Mouse (Mus musculus) lung, embryonic 15.5 days (tissue): ENCODE data around the gene Cdk14. TPM values are rescaled to one million over a fixed set of nuclear protein-coding genes. Genes with fewer than 3 reads are reported as not detected.

Source experiments
- ATAC-seq: fragments of 200-750 bp; cut with Nextera tagmentation; 2 replicates; pipeline ENCODE4 v1.8.0; 2017; ENCODE audit warnings: moderate number of reproducible peaks, borderline replicate concordance; ENCODE audit not compliant: low FRiP score, low TSS enrichment; ENCODE audit errors: extremely low read depth
- H3K27ac ChIP-seq: fragments of 300-500 bp; sonication (generic); 2 replicates; pipeline ENCODE4 v1.5.1; 2015; ENCODE audit warnings: moderate library complexity, mild to moderate bottlenecking, inconsistent platforms
- H3K27me3 ChIP-seq: fragments of 300-500 bp; sonication (generic); 2 replicates; pipeline ENCODE4 v1.6.1; 2015; ENCODE audit warnings: inconsistent platforms
- H3K36me3 ChIP-seq: fragments of 300-500 bp; sonication (generic); 2 replicates; pipeline ENCODE4 v1.6.1; 2015; ENCODE audit warnings: inconsistent platforms
- H3K4me1 ChIP-seq: fragments of 300-500 bp; sonication (generic); 2 replicates; pipeline ENCODE4 v1.6.1; 2015; ENCODE audit warnings: inconsistent platforms
- H3K4me2 ChIP-seq: fragments of 300-500 bp; sonication (generic); 2 replicates; pipeline ENCODE4 v1.6.1; 2015; ENCODE audit warnings: inconsistent platforms, mild to moderate bottlenecking, moderate library complexity
- H3K4me3 ChIP-seq: fragments of 300-500 bp; sonication (generic); 2 replicates; pipeline ENCODE4 v1.5.1; 2015; ENCODE audit warnings: mild to moderate bottlenecking, inconsistent platforms
- H3K9ac ChIP-seq: fragments of 300-500 bp; sonication (generic); 2 replicates; pipeline ENCODE4 v1.6.1; 2015; ENCODE audit warnings: inconsistent platforms
- H3K9me3 ChIP-seq: fragments of 300-500 bp; sonication (generic); 2 replicates; pipeline ENCODE4 v1.6.1; 2016; ENCODE audit warnings: inconsistent platforms
- WGBS: fragments of 180-500 bp; shearing (Covaris S2); methylation state at CpG from one replicate; pipeline ENCODE4 v1.1.7; 2015; 5-methylcytosine and 5-hydroxymethylcytosine counted together
- polyA plus RNA-seq: library from polyadenylated mRNA; unstranded; fragments of >200 nt; fragmentation: Nextera tagmentation; extraction: Ambion mirVana; gene quantifications from 2 replicates; pipeline ENCODE4 v1.2.1, GENCODE M21; 2015

The Cdk14 gene
- polyA plus RNA-seq, 1 experiment from 2014 or later = 33.1 TPM

DNA sequence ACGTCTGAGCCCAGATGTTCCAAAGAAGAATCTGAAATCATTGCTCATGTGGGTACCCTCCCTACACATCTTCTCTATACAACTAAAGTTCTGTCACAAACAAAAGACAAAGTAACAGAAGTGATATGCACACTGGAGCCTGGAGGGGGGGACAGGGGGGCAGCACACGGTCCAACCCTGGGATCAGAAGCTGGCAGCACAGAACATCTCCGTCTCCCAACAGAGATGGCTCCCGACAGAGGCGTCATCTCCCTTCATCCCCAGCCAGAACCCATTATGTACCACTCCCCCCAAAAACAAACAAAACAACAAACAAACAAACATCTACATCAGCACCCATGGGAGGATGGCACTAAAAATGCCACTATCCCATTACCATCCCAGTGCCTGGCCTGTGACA lies 59.8 kb downstream of the Cdk14 start:
- no peak overlapping the region for H3K4me3 ChIP-seq
- no peaks in the 10 kb centered on the region for H3K9me3 ChIP-seq
- H3K4me2 ChIP-seq = peak overlapping the region; percentile 31
- H3K27me3 ChIP-seq = no peaks in the 10 kb centered on the region
- peak overlapping the region; percentile 83 for H3K27ac ChIP-seq
- no peak overlapping the region for H3K9ac ChIP-seq
- ATAC-seq = no peak; the same call in 1 of the 2 replicates
- peaks cover 20% of the 10 kb centered on the region for H3K4me1 ChIP-seq
- 65% methylated on average over 5 of the region's 5 CpGs for WGBS
- H3K36me3 ChIP-seq = peaks cover 3% of the 10 kb centered on the region; the same call in 1 of the 2 replicates

DNA sequence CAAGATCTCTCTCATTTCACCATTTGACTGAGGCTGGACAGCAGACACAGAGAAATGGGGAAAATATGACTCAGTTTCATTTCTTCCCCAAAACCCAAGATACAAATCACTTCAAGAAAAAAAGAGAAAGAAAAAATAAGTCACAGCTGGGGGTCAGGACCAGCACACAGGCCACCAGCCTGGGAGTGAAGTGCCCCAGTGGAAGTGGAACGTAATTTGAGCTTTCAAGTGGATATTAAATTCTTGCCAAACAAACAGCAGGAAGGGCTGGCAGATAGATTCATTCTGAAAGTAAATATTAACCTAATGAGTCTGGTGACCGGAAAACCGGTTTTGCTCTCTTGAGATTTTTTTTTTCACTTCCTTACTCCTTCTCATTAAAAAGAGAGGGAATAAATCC lies 60.2 kb downstream of the Cdk14 start:
- peak overlapping the region; percentile 31; the same call in 1 of the 2 replicates for H3K4me2 ChIP-seq
- H3K9ac ChIP-seq = no peak overlapping the region
- no peak overlapping the region for H3K4me3 ChIP-seq
- peak overlapping the region; percentile 83 for H3K27ac ChIP-seq
- H3K9me3 ChIP-seq = no peaks in the 10 kb centered on the region
- H3K27me3 ChIP-seq = no peaks in the 10 kb centered on the region
- H3K36me3 ChIP-seq = peaks cover 3% of the 10 kb centered on the region; the same call in 1 of the 2 replicates
- peak; percentile 55; the same call in 1 of the 2 replicates for ATAC-seq
- H3K4me1 ChIP-seq = peaks cover 22% of the 10 kb centered on the region
- 25% methylated on average over 3 of the region's 3 CpGs for WGBS

DNA sequence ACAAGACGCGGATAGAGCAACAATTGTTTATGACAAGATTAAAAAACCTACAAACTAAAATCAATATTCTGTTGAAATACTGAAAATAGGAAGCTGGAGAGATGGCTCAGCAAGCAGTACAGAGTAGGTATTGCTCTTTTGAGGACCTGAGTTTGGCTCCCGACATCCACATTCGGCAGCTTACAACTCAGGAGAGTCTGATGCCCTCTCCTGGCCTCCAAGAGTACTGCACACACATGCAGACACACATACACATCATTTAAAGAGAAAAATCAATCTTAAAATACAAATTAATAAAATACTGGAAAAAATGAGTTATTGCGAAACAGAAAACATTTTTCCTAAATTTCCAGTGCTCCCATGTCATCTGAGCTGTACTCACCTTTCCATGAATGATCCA lies 60.7 kb downstream of the Cdk14 start:
- H3K27ac ChIP-seq = peak overlapping the region; percentile 43
- H3K4me1 ChIP-seq = peaks cover 23% of the 10 kb centered on the region
- no peak overlapping the region for H3K4me2 ChIP-seq
- H3K4me3 ChIP-seq = no peak overlapping the region
- peaks cover 3% of the 10 kb centered on the region; the same call in 1 of the 2 replicates for H3K36me3 ChIP-seq
- no peaks in the 10 kb centered on the region for H3K9me3 ChIP-seq
- no peak for ATAC-seq
- 95% methylated on average over 5 of the region's 5 CpGs for WGBS
- no peak overlapping the region for H3K9ac ChIP-seq
- H3K27me3 ChIP-seq = no peaks in the 10 kb centered on the region

DNA sequence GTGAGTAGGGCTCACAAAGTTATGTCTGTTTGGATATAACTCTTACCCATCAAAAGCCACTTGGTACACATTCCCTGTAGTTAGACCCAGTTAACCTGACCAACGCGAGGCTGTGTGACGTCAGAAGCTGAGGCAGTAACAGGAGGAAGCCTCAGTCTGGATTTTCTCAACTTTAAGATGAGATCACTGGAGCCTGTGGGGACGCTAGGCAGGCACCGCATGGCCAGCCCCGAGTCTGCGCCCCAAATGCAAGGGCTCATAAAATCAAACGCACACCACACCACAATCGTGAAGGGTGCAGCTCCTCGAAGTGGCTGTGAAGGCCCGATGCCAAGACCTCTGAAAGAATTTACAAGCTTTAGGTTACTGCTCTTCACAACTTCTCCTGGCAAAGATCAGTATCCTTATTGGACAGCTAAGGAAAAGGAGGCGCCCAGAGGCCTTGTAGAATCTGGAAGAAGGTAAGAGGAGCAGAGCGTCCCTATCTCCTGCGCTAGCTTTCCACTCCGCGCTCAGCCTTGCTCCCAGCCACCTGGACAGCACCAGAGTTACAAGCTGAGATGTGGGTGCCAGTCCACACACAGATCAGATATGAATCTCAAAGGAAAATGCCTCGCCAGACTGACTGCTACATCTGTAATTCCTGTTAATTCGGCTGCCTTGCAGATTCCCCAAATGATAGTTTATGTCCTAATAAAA lies 61.9 kb downstream of the Cdk14 start:
- Histone ChIP-seq H3K4me1 (peaks cover 29% of the 10 kb centered on the region), H3K27me3 (no peaks in the 10 kb centered on the region), H3K36me3 (peaks cover 3% of the 10 kb centered on the region; the same call in 1 of the 2 replicates), H3K9me3 (no peaks in the 10 kb centered on the region), H3K4me2 (no peak overlapping the region), H3K27ac (peak overlapping the region; percentile 8; the same call in 1 of the 2 replicates), H3K4me3 (no peak overlapping the region), H3K9ac (no peak overlapping the region)
- WGBS = 77% methylated on average over 18 of the region's 18 CpGs
- no peak for ATAC-seq

DNA sequence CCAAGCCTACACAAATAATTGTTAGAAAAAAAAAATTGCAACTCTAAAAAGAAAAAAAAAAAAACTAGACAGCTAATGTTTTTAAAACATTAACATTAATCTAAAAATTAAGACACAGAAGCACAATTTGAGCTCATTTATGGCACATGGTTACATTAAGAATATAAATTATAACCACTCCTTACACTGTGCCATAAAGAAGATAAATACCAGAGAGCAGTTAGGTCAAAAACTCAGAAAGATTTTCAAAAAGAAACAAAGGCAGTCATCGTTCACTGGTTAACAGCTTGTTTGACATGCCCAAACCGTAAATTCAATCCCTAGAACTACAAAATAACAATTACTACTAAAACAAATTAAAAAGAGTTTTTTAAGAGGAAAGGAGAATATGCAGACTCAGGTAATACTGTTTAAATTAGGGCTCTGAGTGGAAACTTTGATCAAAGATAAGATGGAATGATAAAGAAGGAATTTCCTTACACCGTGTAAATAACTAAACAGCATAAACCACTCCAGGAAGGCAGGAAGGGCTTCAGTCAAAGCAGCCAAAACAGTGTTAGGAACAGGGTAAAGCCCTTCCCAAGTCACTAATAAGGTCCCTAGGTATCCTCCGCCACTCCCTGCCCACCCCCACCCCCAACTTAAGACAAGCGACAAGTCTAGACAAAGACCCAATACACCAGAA lies 65.3 kb downstream of the Cdk14 start:
- H3K36me3 ChIP-seq = no peaks in the 10 kb centered on the region
- H3K9ac ChIP-seq = no peak overlapping the region
- 16% methylated on average over 5 of the region's 5 CpGs for WGBS
- H3K4me3 ChIP-seq = no peak overlapping the region
- H3K4me2 ChIP-seq = no peak overlapping the region
- H3K9me3 ChIP-seq = no peaks in the 10 kb centered on the region
- no peaks in the 10 kb centered on the region for H3K27me3 ChIP-seq
- ATAC-seq = no peak
- H3K4me1 ChIP-seq = peaks cover 24% of the 10 kb centered on the region
- no peak overlapping the region for H3K27ac ChIP-seq

DNA sequence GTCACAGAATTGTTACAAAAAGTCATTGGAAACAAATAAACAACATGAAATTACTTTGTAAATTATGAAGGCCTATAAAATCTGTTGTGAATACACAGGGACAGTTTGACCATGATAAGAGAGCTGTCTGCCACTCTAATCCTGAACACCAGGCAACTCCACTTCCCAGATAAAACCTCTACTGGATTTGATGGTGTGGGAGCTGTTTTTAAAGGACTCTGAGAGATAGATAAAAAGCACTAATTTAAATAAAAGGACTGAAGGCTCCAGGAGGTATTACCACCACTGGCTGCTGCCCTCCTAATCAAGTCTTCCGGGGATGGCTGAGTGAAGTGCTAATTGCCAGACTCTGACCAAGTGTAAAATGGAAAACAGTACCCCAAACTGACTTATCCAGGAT lies 66.2 kb downstream of the Cdk14 start:
- no peaks in the 10 kb centered on the region for H3K9me3 ChIP-seq
- H3K9ac ChIP-seq = no peak overlapping the region
- H3K27me3 ChIP-seq = no peaks in the 10 kb centered on the region
- WGBS = 30% methylated on average over 1 of the region's 1 CpGs
- H3K4me1 ChIP-seq = peaks cover 24% of the 10 kb centered on the region
- H3K27ac ChIP-seq = no peak overlapping the region
- no peak overlapping the region for H3K4me2 ChIP-seq
- no peak overlapping the region for H3K4me3 ChIP-seq
- H3K36me3 ChIP-seq = no peaks in the 10 kb centered on the region
- ATAC-seq = no peak

DNA sequence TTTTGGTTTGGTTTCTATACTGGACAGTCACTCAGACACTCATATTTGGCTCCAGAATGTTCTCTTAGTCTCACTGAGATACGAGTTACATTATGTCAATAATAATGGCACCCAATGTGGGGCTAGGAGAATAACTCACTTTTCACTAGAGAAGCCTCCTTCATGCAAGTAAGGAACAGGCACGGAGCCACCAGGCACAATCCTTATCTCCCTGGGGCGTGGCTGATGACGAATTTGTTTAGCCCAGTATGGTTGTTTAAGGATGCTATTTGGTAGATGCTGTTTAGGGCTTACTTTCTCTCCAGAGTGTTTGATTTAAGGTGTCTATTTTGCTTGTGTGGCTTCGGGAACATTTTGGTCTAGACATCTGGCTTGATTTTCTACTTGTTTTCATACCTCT lies 75.5 kb downstream of the Cdk14 start:
- Histone ChIP-seq H3K9ac (no peak overlapping the region), H3K4me3 (no peak overlapping the region), H3K36me3 (no peaks in the 10 kb centered on the region), H3K4me2 (no peak overlapping the region), H3K9me3 (no peaks in the 10 kb centered on the region), H3K4me1 (peaks cover 27% of the 10 kb centered on the region), H3K27ac (no peak overlapping the region), H3K27me3 (no peaks in the 10 kb centered on the region)
- 75% methylated on average over 5 of the region's 5 CpGs for WGBS
- ATAC-seq = no peak

DNA sequence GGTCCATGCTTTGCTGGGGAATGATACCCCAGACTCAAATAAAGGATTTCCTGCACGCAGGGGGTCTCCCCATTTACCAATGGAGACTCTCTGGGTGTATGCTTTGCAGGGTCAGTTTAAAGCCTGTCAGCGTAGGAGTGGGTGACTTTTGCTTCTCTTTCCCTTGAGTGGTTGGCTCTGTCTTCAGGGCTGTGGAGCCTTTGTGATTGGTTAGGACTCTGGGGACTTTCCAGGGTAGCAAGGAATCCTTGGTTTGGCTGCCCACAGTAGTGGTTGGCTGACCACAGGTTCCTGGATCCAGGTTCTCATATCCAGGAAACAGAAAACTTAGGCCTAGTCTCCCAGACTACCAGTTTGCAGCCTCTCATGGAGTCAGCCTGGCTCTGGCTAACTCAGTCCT lies 76.4 kb downstream of the Cdk14 start:
- H3K9ac ChIP-seq = no peak overlapping the region

DNA sequence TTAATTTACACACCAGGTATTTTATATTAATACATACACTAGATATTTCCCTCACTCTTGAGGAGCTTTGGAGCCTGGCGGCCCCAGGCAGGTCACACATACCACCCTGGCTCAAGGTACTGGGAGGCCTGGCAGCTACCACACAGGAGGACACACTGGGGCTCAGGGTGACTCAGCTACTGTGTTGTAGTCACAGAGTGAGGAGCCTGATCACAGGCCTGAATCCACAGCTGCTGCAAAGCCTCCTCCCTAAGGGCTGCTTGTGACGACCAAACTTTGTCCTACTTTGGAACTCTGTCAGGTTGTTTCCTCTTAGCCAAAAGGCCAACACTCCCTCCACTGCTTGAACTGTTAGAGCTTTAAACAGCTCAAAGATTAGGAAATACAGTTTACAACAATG lies 76.8 kb downstream of the Cdk14 start:
- H3K27ac ChIP-seq = peak overlapping the region; percentile 95
- H3K4me3 ChIP-seq = no peak overlapping the region
- H3K9me3 ChIP-seq = no peaks in the 10 kb centered on the region
- no peaks in the 10 kb centered on the region for H3K36me3 ChIP-seq
- peaks cover 27% of the 10 kb centered on the region for H3K4me1 ChIP-seq
- ATAC-seq = peak; percentile 72; the same call in 1 of the 2 replicates
- H3K9ac ChIP-seq = 0 out of 2 replicates have a peak overlapping the region, but pooled peaks have one; percentile 5
- H3K4me2 ChIP-seq = peak overlapping the region; percentile 31; the same call in 1 of the 2 replicates
- H3K27me3 ChIP-seq = no peaks in the 10 kb centered on the region
- WGBS = 21% methylated on average over 2 of the region's 2 CpGs

More for the DNA sequence above, 76.4 kb downstream of the Cdk14 start:
- Histone ChIP-seq H3K36me3 (no peaks in the 10 kb centered on the region), H3K9me3 (no peaks in the 10 kb centered on the region), H3K27ac (peak overlapping the region; percentile 95), H3K4me3 (no peak overlapping the region), H3K4me1 (peaks cover 27% of the 10 kb centered on the region), H3K4me2 (0 out of 2 replicates have a peak overlapping the region, but pooled peaks have one; percentile 31), H3K27me3 (no peaks in the 10 kb centered on the region)
- 0 out of 2 replicates have a peak, but pooled peaks have one; percentile 1 for ATAC-seq
- WGBS = 76% methylated on average over 2 of the region's 2 CpGs

DNA sequence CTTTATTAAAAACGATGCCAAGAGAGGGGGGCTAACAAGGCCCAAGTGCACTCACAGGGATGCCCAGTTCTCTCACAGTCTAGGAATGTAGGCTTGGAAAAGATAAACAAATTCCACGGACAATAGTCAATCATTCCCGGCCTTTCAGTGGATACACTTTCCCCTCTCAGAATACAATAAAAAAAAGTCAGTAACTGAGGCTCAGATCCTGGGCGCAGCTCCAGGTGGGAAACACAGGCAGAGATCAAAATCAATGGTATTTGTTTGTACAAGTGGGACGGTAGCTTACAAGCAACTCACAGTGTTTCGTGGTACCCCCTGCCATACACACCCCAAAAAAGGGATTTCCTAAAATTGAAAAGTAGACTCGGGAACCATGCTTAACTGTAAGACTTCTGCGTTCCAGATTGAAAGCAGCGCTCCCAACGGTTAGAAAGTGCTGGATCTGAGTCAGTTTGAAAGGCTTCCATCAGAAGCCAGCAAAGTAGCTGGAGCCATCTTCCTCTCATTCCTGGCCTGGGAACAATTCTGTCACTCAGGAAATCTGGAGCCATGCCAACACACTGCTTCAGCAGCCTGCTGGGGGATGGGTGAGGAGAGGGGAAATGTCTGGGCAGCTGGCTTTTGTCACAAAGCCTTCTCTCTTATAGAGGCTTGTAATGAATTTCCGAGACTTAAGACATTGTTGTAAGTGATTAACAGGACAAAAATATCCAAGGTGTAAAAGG lies 77.5 kb downstream of the Cdk14 start:
- Histone ChIP-seq H3K9me3 (no peaks in the 10 kb centered on the region), H3K27ac (peak overlapping the region; percentile 95), H3K4me2 (peak overlapping the region; percentile 47), H3K9ac (no peak overlapping the region), H3K4me1 (peaks cover 27% of the 10 kb centered on the region), H3K27me3 (no peaks in the 10 kb centered on the region), H3K4me3 (peak overlapping the region; percentile 18; the same call in 1 of the 2 replicates), H3K36me3 (no peaks in the 10 kb centered on the region)
- WGBS = 5% methylated on average over 11 of the region's 11 CpGs
- ATAC-seq = peak; percentile 91

DNA sequence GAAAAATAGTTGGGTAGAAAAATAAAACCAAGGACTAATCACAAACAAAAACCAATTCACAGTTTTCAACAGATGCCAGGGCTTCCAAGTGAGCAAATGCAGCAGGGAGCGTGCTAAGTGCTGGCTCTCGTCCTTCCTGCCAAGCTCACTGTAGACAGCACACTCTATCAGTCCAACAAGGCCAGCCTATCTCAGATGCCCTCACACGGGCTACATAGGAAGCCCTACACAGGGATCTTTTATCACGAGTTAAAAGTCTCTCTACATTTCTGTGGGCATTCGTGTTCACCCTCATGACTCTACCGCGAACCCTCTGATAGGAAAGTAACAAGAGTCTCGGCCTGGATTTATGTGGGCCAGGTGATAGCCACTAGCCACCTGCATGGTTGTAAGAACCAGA lies 78.5 kb downstream of the Cdk14 start:
- Histone ChIP-seq H3K4me2 (no peak overlapping the region), H3K9me3 (no peaks in the 10 kb centered on the region), H3K4me1 (peaks cover 27% of the 10 kb centered on the region), H3K9ac (no peak overlapping the region), H3K27ac (peak overlapping the region; percentile 95), H3K27me3 (no peaks in the 10 kb centered on the region), H3K36me3 (no peaks in the 10 kb centered on the region), H3K4me3 (no peak overlapping the region)
- WGBS = 43% methylated on average over 8 of the region's 8 CpGs
- no peak for ATAC-seq
